Mouse (Mus musculus) ZHBTc4 (cell line): ENCODE measurements at regions not wholly inside any gene's neighbourhood (a gene's known extent, or its start where the extent isn't known, plus 50 kb on each side); places are given as distances from the start of the nearest gene placed in this dataset.

Source experiments
- DNase-seq: peaks from one replicate; pipeline ENCODE4 v3.0.0-alpha.2; 2011; ENCODE audit warnings: low read depth, low spot score

DNA sequence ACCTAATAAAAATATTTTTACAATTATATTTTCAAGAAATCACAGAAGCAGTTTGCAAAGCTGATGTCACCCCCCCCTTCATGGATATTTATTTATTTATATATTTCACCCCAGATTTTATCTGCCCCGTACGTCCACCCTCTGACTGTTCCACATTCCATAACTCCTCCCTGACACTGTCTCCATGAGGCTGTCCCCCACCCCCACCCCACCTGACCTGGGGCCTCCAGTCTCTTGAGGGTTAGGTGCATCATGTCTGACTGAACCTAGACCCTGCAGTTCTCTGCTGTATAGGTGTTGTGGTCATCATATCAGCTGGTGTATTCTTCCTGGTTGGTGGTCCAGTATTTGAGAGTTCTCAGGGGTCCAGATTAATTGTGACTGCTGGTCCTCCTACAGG, 1083.9 kb upstream of the Cadm2 start:
- no peak for DNase-seq

GRCm38 (mm10) chr16:68666972-68667538, 1046.3 kb upstream of the Cadm2 start:
- no peak for DNase-seq

DNA sequence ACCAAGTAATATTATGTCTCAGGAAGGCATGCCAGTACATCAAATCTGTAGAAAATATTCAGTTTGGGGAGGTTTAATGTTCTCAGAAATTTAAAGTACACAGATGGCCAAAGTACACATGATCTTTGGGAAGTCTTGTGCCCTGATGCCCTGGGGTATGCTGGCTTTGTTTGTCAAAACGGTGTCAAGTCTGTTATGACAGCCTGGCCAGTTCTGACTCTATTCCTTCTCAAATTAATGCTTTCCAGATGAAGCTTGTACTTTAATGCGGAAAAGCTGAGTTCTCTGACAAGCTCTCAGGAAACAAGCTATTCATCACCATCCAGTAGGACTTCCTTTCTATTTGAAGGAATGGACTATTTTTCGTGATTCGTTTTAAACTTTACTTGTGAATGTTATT, 1037.7 kb upstream of the Cadm2 start:
- DNase-seq: no peak

- DNase-seq: peak; percentile 57
Measured at GRCm38 (mm10) chr16:68627976-68628375, 1007.3 kb upstream of the Cadm2 start.

- DNase-seq: peak; percentile 62
Measured at GRCm38 (mm10) chr16:68614041-68614440, 993.3 kb upstream of the Cadm2 start.
